Mouse (Mus musculus): ENCODE measurements around the gene Snx17. TPM values are rescaled to one million over a fixed set of nuclear protein-coding genes. Genes with fewer than 3 reads are reported as not detected.
"Not testable (repeated sequence)": the region's sequence is repeated elsewhere in the genome, so short reads cannot be mapped to it uniquely, and the experiment has no call there.

Gene Snx17
- polyA plus RNA-seq, 1 experiment: 56.9 TPM

DNA sequence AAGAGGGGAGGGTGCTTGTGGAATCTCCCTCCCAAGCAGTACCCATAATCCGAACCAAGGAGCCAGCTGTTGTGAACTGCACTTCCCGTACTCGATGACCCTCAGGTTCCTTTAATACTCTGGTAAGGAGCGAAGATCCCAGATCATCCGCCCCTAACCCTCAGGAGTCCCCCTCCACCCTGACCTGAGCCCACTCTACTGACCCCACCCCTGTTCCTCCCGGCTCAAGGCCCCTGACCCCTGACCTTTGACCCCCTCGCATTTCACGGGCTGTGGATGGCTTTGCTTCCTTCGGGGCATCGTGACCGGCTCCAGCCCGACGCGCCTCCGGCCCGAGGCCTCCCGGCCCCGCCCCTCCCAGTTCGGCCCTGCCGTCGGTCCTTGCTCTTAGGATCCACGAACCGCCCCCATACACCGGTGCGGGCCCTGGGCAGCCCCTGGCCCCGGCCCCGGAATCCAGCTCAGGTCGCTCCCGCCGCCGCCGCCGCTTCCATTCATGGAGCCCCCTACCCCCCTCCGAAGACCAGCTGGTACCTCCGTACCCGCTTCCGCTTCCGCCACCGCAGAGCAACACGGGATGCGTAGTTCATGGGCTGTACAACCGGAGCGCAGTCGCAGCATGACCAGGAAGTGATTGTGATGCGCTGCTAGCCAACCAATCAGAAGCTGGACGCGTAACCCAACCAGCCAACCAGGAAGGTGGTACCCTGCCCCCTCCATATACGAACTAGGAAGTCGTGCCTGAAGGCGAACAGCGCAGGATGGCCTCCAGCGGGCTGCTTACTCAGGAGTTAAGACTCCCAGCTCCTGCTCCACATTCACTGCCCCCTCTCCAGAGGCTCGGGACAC is 8.9 kb downstream of the Snx17 start, which contains the start of gene Zfp513:
TSS of gene Zfp513 (minus strand) at position 562 of the 849 bp plus-strand sequence.
- H3K27ac ChIP-seq (ENCODE audit: insufficient read depth, low read depth, low read length): peak within 1 kb of the TSS; percentile 75
- under 1% methylated on average over 53 of the region's 53 CpGs for WGBS

DNA sequence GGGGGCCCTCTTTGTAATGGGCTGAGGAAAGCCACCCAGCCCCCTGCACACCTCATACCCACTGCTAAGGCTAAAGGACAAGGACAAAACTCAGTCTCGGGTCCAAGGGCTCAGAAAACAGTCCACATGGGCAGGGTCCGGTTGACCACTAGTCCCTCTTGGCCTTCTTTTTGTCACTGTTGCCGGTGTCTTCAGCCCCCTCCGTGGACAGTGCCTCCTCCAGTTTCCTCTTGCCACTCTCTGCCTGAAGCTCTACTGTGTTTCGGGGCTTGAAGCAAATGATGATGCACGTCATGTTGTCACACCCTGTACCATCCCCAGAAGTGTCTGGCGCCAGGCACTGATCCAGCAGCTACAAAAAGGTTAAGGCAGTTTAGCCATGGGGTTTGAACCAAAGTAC is 9.9 kb downstream of the Snx17 start:
- Histone ChIP-seq H3K4me1 (ENCODE audit: control insufficient read depth, insufficient read depth, insufficient read length, low read length) (peaks cover 8% of the 10 kb centered on the region), H3K4me3 (ENCODE audit: low read depth, low read length) (peak overlapping the region; percentile 71), H3K27me3 (ENCODE audit: control insufficient read depth, insufficient read depth, low read length) (no peaks in the 10 kb centered on the region), H3K36me3 (ENCODE audit: control insufficient read depth, insufficient read depth, low read length) (peaks cover 60% of the 10 kb centered on the region), H3K27ac (ENCODE audit: insufficient read depth, low read depth, low read length) (no peak overlapping the region)
- TF ChIP-seq CTCF (IDR thresholded peaks at IDR 0.05; ENCODE audit: extremely low read depth, insufficient read length, insufficient replicate concordance, low read depth, low read length): no peak
- no peak for TF ChIP-seq POLR2A (IDR thresholded peaks at IDR 0.05; ENCODE audit: low read depth, low read length)
- 85% methylated on average over 7 of the region's 7 CpGs for WGBS

More for the DNA sequence above, 8.9 kb downstream of the Snx17 start, which contains the start of gene Zfp513:
- Histone ChIP-seq H3K27me3 (ENCODE audit: control insufficient read depth, insufficient read depth, low read length) (no peaks in the 10 kb centered on the region), H3K36me3 (ENCODE audit: control insufficient read depth, insufficient read depth, low read length) (peaks cover 60% of the 10 kb centered on the region), H3K4me3 (ENCODE audit: low read depth, low read length) (peak within 1 kb of the TSS; percentile 75), H3K4me1 (ENCODE audit: control insufficient read depth, insufficient read depth, insufficient read length, low read length) (peaks cover 8% of the 10 kb centered on the region)
- TF ChIP-seq CTCF (IDR thresholded peaks at IDR 0.05; ENCODE audit: extremely low read depth, insufficient read length, insufficient replicate concordance, low read depth, low read length) (no peak), POLR2A (IDR thresholded peaks at IDR 0.05; ENCODE audit: low read depth, low read length) (peak; percentile 81; the same call in 1 of the 2 replicates)

DNA sequence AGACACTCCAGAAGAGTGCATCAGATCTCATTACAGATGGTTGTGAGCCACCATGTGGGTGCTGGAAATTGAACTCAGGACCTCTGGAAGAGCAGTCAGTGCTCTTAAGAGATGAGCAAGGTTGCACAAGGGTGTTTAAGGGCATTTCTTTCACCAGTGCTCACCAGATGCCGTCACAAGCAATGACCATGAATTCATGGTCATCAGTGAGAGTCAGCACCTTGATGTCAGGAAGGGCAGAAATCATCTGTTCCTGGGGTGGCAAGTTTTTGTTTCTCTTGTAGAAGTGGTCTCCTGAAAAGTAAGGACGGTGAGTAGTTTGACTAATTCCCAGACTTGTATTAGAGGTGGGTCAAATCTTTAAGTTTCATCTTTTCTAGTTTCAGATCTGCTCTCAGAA is 10.8 kb downstream of the Snx17 start:
- no peak overlapping the region for H3K27ac ChIP-seq (ENCODE audit: insufficient read depth, low read depth, low read length)
- 93% methylated on average over 2 of the region's 2 CpGs for WGBS
- peaks cover 8% of the 10 kb centered on the region for H3K4me1 ChIP-seq (ENCODE audit: control insufficient read depth, insufficient read depth, insufficient read length, low read length)
- peaks cover 56% of the 10 kb centered on the region for H3K36me3 ChIP-seq (ENCODE audit: control insufficient read depth, insufficient read depth, low read length)
- H3K4me3 ChIP-seq (ENCODE audit: low read depth, low read length): no peak overlapping the region
- no peaks in the 10 kb centered on the region for H3K27me3 ChIP-seq (ENCODE audit: control insufficient read depth, insufficient read depth, low read length)
- TF ChIP-seq CTCF (IDR thresholded peaks at IDR 0.05; ENCODE audit: extremely low read depth, insufficient read length, insufficient replicate concordance, low read depth, low read length): no peak
- TF ChIP-seq POLR2A (IDR thresholded peaks at IDR 0.05; ENCODE audit: low read depth, low read length): no peak

DNA sequence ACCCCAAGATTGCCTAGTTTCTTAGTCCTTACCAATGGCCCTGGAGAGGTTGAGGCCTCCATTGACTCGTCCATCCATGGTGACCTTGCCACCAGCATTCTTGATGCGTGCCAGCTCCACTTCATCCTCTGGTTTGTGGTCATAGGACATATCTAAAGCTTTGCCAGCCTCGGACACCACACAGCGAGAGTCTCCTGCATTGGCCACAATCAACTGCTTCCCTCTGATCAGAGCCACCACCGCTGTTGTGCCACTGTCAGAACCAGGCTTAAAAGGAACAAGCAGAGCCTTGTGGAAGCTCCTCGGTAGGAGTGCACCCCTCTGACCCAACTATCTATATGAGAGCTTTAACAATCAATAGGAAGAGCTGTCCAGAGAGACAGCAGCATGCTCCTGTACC is 11.4 kb downstream of the Snx17 start:
- Histone ChIP-seq H3K4me3 (ENCODE audit: low read depth, low read length) (no peak overlapping the region), H3K27ac (ENCODE audit: insufficient read depth, low read depth, low read length) (no peak overlapping the region), H3K36me3 (ENCODE audit: control insufficient read depth, insufficient read depth, low read length) (peaks cover 52% of the 10 kb centered on the region), H3K4me1 (ENCODE audit: control insufficient read depth, insufficient read depth, insufficient read length, low read length) (peaks cover 8% of the 10 kb centered on the region), H3K27me3 (ENCODE audit: control insufficient read depth, insufficient read depth, low read length) (no peaks in the 10 kb centered on the region)
- TF ChIP-seq CTCF (IDR thresholded peaks at IDR 0.05; ENCODE audit: extremely low read depth, insufficient read length, insufficient replicate concordance, low read depth, low read length): no peak
- TF ChIP-seq POLR2A (IDR thresholded peaks at IDR 0.05; ENCODE audit: low read depth, low read length): no peak
- WGBS: 90% methylated on average over 6 of the region's 6 CpGs

DNA sequence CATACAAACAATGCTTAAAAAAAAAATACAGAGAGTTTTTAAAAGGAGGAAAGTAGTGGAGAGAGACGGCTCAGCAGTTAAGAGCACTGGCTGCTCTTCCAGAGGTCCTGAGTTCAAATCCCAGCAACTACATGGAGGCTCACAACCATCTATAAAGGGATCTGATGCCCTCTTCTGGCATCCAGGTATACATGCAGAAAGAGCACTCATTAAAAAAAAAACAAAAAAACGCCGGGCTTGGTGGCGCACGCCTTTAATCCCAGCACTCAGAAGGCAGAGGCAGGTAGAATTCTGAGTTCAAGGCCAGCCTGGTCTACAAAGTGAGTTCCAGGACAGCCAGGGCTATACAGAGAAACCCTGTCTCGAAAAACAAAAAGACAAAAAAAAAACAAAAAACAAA is 23.5 kb downstream of the Snx17 start:
- H3K27ac ChIP-seq (ENCODE audit: insufficient read depth, low read depth, low read length); H3K4me3 ChIP-seq (ENCODE audit: low read depth, low read length); H3K4me1 ChIP-seq (ENCODE audit: control insufficient read depth, insufficient read depth, insufficient read length, low read length); H3K27me3 ChIP-seq (ENCODE audit: control insufficient read depth, insufficient read depth, low read length); H3K36me3 ChIP-seq (ENCODE audit: control insufficient read depth, insufficient read depth, low read length): not testable (repeated sequence)
- WGBS: 78% methylated on average over 6 of the region's 6 CpGs

DNA sequence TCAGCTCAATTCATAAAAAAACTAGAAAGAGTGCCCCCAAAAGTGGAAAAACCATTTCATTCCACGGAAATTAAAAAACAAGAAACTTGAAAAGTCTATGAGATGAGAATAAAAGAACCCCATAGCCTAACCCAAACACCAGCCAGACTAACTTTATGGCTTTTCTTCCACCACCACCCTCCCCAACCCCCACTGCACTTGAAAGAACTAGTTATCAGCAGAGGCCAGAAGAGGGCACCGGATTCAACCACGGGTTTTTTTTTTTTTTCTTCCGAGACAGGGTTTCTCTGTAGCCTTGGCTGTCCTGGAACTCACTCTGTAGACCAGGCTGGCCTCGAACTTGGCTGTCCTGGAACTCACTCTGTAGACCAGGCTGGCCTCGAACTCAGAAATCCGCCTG is 25.3 kb downstream of the Snx17 start:
- Histone ChIP-seq H3K27ac (ENCODE audit: insufficient read depth, low read depth, low read length) (no peak overlapping the region), H3K36me3 (ENCODE audit: control insufficient read depth, insufficient read depth, low read length) (peaks cover 2% of the 10 kb centered on the region; the same call in 1 of the 2 replicates), H3K4me3 (ENCODE audit: low read depth, low read length) (no peak overlapping the region), H3K27me3 (ENCODE audit: control insufficient read depth, insufficient read depth, low read length) (no peaks in the 10 kb centered on the region), H3K4me1 (ENCODE audit: control insufficient read depth, insufficient read depth, insufficient read length, low read length) (peaks cover 3% of the 10 kb centered on the region; the same call in 1 of the 2 replicates)
- WGBS: 34% methylated on average over 7 of the region's 7 CpGs
- no peak for TF ChIP-seq CTCF (IDR thresholded peaks at IDR 0.05; ENCODE audit: extremely low read depth, insufficient read length, insufficient replicate concordance, low read depth, low read length)
- TF ChIP-seq POLR2A (IDR thresholded peaks at IDR 0.05; ENCODE audit: low read depth, low read length): no peak

DNA sequence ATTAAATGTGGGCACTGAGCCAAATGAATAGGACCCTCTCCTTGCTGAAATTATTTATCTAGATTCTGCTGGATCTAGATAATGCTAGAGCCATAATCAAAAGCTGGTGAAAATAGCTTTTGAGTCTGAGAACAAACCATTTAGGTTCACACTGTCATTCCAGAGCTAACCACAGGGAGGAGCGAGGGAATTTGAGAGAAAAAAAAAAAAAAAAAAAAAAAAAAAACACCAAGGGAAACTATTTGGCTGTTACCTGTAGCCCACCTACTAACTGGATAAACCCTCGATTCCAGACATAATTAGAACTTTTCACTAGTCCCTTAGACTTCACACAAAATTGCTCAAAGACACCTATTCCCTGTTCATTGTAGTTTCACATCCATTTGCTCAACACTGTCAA is 26.0 kb downstream of the Snx17 start:
- TF ChIP-seq POLR2A (IDR thresholded peaks at IDR 0.05; ENCODE audit: low read depth, low read length): no peak
- TF ChIP-seq CTCF (IDR thresholded peaks at IDR 0.05; ENCODE audit: extremely low read depth, insufficient read length, insufficient replicate concordance, low read depth, low read length): no peak
- Histone ChIP-seq H3K4me3 (ENCODE audit: low read depth, low read length) (no peak overlapping the region), H3K4me1 (ENCODE audit: control insufficient read depth, insufficient read depth, insufficient read length, low read length) (peaks cover 3% of the 10 kb centered on the region; the same call in 1 of the 2 replicates), H3K27ac (ENCODE audit: insufficient read depth, low read depth, low read length) (no peak overlapping the region), H3K36me3 (ENCODE audit: control insufficient read depth, insufficient read depth, low read length) (peaks cover 2% of the 10 kb centered on the region; the same call in 1 of the 2 replicates), H3K27me3 (ENCODE audit: control insufficient read depth, insufficient read depth, low read length) (no peaks in the 10 kb centered on the region)
- WGBS: 0% methylated on average over 2 of the region's 2 CpGs
